Mouse (Mus musculus) hindlimb bud, embryonic 11.5 days (tissue): ENCODE measurements around the gene Dop1a.

ENCODE experiments used
- DNase-seq: peaks from one replicate; pipeline ENCODE4 v3.0.0-alpha.2; 2012; ENCODE audit warnings: low read depth, low spot score; ENCODE audit errors: extremely low spot score

Dop1a gene

GRCm38 (mm10) chr9:86499083-86499482, 32.1 kb downstream of the Dop1a start:
- no peak for DNase-seq

- no peak for DNase-seq
Measured at GRCm38 (mm10) chr9:86507437-86507836, 40.5 kb downstream of the Dop1a start.

- DNase-seq: no peak
Measured at GRCm38 (mm10) chr9:86513733-86514132, 46.8 kb downstream of the Dop1a start.

- no peak for DNase-seq
Measured at GRCm38 (mm10) chr9:86514390-86514789, 47.4 kb downstream of the Dop1a start.

GRCm38 (mm10) chr9:86514798-86515197, 47.8 kb downstream of the Dop1a start:
- DNase-seq: no peak

GRCm38 (mm10) chr9:86522335-86522734, 55.4 kb downstream of the Dop1a start:
- no peak for DNase-seq

GRCm38 (mm10) chr9:86525600-86525999, 58.6 kb downstream of the Dop1a start:
- no peak for DNase-seq

GRCm38 (mm10) chr9:86534071-86534470, 67.1 kb downstream of the Dop1a start:
- DNase-seq: no peak

GRCm38 (mm10) chr9:86543451-86543850, 76.5 kb downstream of the Dop1a start:
- DNase-seq: no peak

- DNase-seq: no peak
Measured at GRCm38 (mm10) chr9:86544559-86544958, 77.6 kb downstream of the Dop1a start.

GRCm38 (mm10) chr9:86549637-86550162, 82.7 kb downstream of the Dop1a start:
- no peak for DNase-seq

GRCm38 (mm10) chr9:86550717-86551116, 83.8 kb downstream of the Dop1a start:
- no peak for DNase-seq

- DNase-seq: no peak
Measured at GRCm38 (mm10) chr9:86553886-86554285, 86.9 kb downstream of the Dop1a start.

GRCm38 (mm10) chr9:86554641-86555040, 87.7 kb downstream of the Dop1a start:
- no peak for DNase-seq

GRCm38 (mm10) chr9:86560543-86560942, 93.6 kb downstream of the Dop1a start:
- no peak for DNase-seq

- DNase-seq: no peak
Measured at GRCm38 (mm10) chr9:86569314-86569910, 102.5 kb downstream of the Dop1a start.

GRCm38 (mm10) chr9:86570261-86570890, 103.4 kb downstream of the Dop1a start:
- DNase-seq: no peak

- no peak for DNase-seq
Measured at GRCm38 (mm10) chr9:86570946-86571345, 104.0 kb downstream of the Dop1a start.

GRCm38 (mm10) chr9:86571540-86572135, 104.7 kb downstream of the Dop1a start, which contains the start of the genes Pgm3 and Rwdd2a:
TSS of gene Pgm3 (minus strand) at chr9:86571842.
TSS of gene Rwdd2a (plus strand) at chr9:86571991.
- DNase-seq: peak; percentile 44

GRCm38 (mm10) chr9:86572196-86572595, 105.2 kb downstream of the Dop1a start:
- DNase-seq: no peak

GRCm38 (mm10) chr9:86572636-86573291, 105.8 kb downstream of the Dop1a start:
- peak; percentile 49 for DNase-seq
